Mouse (Mus musculus): ENCODE data around the gene Alpi.
A peak's percentile ranks its signal among the peaks of the same experiment; 100 is the strongest.

The Alpi gene

GRCm38 (mm10) chr1:87101411-87101810 lies at the start of gene Alpi:
Alpi (minus strand) TSS chr1:87101606.
- DNase-seq (ENCODE audit: low spot score in 2 of 2) = no peak

DNA sequence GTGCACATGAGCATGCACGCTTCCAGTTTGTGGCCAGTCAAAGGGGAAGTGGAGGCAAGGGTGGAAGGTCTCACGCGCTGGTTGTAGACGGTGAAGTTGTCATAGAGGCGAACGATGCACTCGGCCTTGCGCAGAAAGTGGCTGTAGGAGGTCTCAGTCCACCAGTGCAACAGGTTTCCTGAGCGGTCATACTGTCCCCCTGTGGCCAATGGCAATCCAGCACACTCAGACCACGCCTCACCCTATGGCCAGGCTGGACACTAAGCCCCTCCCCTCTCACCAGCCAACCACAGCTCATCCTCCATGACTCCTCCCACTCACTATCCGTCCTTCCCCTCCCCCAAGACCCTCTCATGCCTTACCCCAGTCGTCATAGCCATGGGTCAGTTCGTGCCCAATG lies 48.0 kb upstream of the Alpi start:
- DNase-seq (ENCODE audit: low spot score in 2 of 2) = no peak

GRCm38 (mm10) chr1:87143141-87143540 lies 41.7 kb upstream of the Alpi start:
- DNase-seq (ENCODE audit: low spot score in 2 of 2) = no peak

- DNase-seq (ENCODE audit: low spot score in 2 of 2) = no peak
These were observed 41.0 kb upstream of the Alpi start for GRCm38 (mm10) chr1:87142456-87142855.

GRCm38 (mm10) chr1:87141550-87141949 lies 40.1 kb upstream of the Alpi start:
- no peak for DNase-seq (ENCODE audit: low spot score in 2 of 2)

DNA sequence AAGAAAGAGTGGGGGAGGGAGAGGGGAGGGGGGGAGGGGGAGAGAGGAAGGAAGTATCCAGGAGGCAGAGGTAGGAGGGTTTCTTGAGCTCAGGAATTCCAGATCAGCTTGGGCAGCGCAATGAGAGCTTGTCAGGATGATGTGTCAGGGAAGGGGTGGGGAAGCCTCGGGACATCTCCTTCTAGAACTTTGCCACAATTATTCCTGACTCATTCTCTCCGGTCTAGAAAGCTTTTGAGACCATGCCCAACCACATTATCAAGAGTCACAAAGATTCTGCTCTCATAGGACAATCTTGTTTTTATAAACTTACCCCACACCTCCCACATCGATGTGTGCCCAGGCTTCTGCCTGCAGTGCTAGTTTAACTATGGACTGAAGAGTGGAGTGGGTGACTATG lies 30.4 kb upstream of the Alpi start:
- no peak for DNase-seq (ENCODE audit: low spot score in 2 of 2)

DNA sequence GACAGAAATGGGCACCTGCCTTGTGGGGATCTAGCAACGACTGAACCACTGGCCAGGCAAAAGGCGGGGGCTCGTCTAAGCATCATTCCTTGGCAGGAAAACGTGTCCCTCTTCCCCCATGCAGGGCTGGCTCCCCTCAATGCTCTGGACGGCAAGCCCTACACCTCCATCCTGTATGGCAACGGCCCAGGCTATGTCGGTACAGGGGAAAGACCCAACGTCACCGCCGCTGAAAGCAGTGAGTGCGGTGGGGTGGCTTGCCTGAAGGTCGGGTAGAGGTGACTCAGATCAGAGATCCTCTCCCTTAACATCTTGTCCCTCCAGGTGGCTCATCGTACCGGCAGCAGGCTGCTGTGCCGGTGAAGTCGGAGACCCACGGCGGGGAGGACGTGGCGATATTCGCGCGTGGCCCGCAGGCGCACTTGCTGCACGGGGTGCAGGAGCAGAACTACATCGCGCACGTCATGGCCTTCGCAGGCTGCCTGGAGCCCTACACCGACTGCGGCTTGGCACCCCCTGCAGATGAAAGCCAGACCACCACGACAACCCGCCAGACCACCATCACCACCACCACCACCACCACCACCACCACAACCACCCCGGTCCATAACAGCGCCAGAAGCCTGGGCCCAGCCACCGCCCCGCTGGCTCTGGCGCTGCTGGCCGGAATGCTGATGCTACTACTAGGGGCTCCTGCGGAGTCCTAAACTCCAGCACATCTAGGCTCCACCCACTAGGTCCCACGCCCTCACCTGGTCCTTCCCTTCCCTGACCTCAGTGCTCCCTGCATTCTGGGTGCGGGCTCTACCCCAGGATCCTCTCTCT lies 26.0 kb upstream of the Alpi start:
- no peak for DNase-seq (ENCODE audit: low spot score in 2 of 2)

GRCm38 (mm10) chr1:87124673-87125072 lies 23.3 kb upstream of the Alpi start, which contains the start of gene Akp3:
Akp3 (plus strand) TSS chr1:87124973.
- DNase-seq (ENCODE audit: low spot score in 2 of 2) = no peak

DNA sequence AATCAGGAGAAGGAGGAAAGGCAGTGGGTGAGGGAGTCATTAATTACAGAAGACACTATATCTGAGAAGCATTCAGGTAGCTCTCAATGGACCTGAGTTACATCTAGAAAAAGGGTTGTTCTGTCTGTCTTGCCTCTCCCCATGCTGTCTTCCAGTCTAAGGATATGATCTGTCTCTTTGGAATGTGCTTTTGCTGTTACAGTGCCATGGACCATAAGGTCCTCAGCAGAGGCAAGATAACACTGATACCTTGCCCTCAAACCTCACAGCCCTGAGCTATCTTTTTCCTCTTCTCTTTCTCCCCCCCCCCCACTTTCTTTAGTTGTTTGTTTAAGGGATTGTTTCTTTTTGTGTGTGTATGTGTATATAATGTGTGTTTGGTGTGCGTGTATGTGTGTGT lies 13.4 kb upstream of the Alpi start:
- DNase-seq (ENCODE audit: low spot score in 2 of 2) = no peak

GRCm38 (mm10) chr1:87111719-87112354 lies 10.4 kb upstream of the Alpi start:
- peak in 1 of 2 experiments; percentile 6 for DNase-seq (ENCODE audit: low spot score in 2 of 2)

DNA sequence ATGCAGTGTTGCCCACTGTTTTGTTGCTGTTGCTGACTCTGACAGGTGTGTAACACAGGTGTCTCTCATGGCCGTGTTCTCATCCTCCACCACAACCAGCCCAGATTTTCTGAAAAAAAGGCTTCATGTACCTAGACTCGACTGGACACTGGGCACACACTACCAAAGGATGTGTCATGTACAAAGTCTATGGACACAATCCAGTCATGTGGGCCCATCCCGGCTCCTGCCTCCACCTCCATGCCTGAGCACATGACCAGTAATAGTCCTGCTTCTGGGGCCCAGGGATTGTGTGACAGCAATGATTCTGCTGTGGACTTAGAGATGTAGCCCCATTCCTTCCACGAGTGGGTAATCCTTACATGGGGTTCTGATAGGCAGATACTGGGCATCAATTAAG lies 7.2 kb upstream of the Alpi start:
- DNase-seq (ENCODE audit: low spot score in 2 of 2) = no peak

- no peak for DNase-seq (ENCODE audit: low spot score in 2 of 2)
These were observed 5.1 kb upstream of the Alpi start for GRCm38 (mm10) chr1:87106536-87106935.

DNA sequence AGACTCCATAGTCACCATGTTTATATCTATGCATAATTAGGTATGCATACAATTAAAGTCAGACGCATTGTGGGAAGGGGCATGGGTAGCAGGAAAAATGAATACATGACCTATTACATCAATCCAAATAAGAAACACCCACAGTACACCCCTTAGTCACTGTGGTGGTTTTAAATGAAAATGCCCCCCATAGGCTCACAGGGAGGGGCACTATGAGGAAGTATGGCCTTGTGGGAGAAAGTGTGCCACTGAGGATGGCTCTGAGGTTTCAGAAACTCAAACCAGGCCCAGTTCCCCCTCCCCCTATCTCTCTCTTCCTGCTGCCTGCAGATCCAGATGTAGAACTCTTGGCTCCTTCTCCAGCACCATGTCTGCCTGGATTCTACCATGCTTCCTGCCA lies 2.5 kb upstream of the Alpi start:
- DNase-seq (ENCODE audit: low spot score in 2 of 2) = no peak

GRCm38 (mm10) chr1:87102114-87102513 lies 708 bp upstream of the Alpi start:
- DNase-seq (ENCODE audit: low spot score in 2 of 2) = no peak

- peak; percentile 13 to 41 for DNase-seq (ENCODE audit: low spot score in 2 of 2)
These were observed 2.9 kb downstream of the Alpi start for GRCm38 (mm10) chr1:87098358-87098975.

DNA sequence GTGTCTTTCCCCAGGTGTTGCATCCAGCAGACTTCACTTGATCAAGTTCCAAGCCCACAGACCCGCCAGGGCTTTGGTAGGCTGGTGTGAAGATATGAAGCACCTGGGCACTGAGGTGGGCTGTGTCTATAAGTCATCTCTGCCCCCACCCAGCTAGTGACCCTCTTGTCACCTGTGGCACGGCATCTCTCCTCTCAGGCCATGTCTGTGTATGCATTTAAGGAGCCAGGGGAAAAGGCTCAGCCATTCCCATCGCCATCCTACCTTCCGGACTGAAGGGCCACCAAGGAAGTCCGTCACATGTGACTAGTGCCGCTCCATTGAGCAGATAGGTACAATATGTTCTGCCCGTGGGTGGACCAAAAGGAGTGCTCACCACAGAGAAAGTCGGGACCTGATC lies 5.8 kb downstream of the Alpi start:
- no peak for DNase-seq (ENCODE audit: low spot score in 2 of 2)

DNA sequence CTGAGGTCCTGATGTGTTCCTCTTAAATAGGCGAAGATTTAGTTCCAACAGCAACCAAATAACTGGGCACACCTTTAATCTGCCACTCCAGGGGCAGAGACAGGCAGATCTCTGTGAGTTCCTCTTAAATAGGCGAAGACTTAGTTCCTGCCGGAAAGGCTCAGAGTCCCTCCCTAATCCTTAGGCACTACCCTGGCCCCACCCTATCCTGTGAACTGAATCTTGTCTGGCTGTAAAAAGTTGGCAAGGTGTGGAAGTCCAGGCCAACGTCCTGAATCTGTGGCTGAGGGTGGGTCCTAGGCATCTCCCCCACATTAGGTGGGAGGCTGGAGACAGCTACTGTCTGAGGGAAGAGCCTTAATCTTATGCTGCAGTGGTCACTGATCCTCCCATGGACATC lies 11.6 kb downstream of the Alpi start, which contains the start of gene Alppl2:
TSS of gene Alppl2 (minus strand) at position 101 of the 400 bp plus-strand sequence.
- DNase-seq (ENCODE audit: low spot score in 2 of 2) = no peak

GRCm38 (mm10) chr1:87089251-87089650 lies 12.2 kb downstream of the Alpi start:
- no peak for DNase-seq (ENCODE audit: low spot score in 2 of 2)

DNA sequence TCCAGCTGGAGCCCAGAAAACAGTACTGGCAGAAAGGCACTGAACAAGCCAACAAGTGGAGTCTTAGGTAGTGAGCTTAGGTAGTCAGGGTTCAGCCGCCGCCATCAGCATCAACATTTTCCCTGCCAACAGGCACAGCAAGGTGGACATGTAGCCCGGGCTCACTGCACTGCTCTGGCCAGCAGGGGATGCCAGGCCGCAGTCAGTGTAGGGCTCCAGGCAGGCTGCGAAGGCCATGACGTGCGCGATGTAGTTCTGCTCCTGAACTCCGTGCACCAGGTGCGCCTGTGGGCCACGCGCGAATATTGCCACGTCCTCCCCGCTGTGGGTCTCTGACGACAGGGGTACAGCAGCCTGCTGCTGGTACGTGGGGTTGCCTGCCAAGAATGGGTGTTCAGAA lies 14.4 kb downstream of the Alpi start:
- DNase-seq (ENCODE audit: low spot score in 2 of 2) = no peak

DNA sequence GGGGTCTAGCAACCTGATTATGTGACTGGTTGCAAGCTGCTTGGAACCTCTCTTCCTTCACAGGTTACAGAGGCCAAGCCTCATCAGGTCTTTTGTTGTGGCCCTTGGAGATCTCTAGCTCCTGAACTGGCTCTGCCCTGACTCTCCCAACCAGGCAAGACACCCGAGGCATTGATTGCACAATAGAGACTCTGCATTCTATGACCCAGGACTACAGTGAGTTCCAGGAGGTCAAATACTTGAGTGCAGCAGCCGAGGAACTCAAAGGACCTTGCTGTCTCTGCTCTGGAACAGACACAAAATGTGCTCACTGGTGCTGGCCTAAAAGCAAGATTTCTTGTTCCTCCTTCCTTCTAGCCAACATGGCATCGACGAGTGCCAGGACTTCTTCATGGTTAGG lies 15.2 kb downstream of the Alpi start:
- no peak for DNase-seq (ENCODE audit: low spot score in 2 of 2)

- no peak for DNase-seq (ENCODE audit: low spot score in 2 of 2)
These were observed 27.6 kb downstream of the Alpi start for GRCm38 (mm10) chr1:87073776-87074175.

- DNase-seq (ENCODE audit: low spot score in 2 of 2) = peak in 1 of 2 experiments; percentile 21
These were observed 30.7 kb downstream of the Alpi start for GRCm38 (mm10) chr1:87070720-87071119.

GRCm38 (mm10) chr1:87060913-87061312 lies 40.5 kb downstream of the Alpi start:
- DNase-seq (ENCODE audit: low spot score in 2 of 2) = no peak

Measured in urinary bladder, adult 18-20 months (tissue).